Mouse (Mus musculus) cerebellum, postnatal 36 days (tissue): ENCODE data around the gene Rnf144b.
A peak's percentile ranks its signal among the peaks of the same experiment; 100 is the strongest.

Experiments used
- DNase-seq, 2 experiments: peaks; one replicate each; pipeline ENCODE4 v3.0.0; 2021 to 2022; ENCODE audit warnings: mixed read lengths in 2 of 2

The Rnf144b gene

GRCm38 (mm10) chr13:47122537-47123430 lies at the start of gene Rnf144b:
TSS of gene Rnf144b (plus strand) at chr13:47122656.
- peak; percentile 13 to 21 for DNase-seq

DNA sequence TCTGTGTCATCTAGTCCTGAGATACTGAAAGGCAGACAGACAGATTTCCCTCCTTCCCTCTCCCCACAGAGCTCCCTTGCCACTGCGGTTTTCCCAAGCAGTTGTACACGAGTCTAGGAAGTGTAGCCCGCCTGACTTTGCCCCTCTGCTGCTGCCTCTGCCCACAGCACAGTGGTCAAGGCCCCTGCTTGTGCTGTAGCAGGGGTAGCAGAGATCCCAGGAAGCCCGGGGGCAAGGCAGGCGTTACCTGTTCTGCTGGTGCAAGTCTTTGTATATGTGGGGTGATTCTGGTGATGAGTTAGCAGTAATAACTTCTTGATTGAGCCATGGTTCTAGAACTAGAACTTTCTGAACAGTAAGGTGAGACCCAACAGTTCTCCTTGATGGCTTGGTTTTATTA lies 46.3 kb upstream of the Rnf144b start:
- no peak for DNase-seq

DNA sequence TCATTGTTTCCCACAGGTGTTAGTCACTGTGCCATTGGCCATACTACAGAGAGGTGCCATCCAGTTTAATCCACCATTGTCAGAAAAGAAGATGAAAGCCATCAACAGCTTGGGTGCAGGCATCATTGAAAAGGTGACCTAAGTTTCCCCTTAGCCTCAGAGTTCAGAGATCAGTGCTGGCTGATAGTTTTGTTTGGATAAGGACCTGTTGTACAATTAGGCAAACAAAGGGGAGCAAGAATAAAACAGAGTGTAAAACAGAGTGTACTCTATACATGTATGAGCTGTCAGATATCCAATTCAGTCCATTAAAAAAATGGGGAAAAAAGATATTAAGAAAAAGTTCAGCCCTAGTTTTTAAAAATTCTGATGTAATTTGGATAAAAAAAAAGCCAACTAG lies 45.1 kb upstream of the Rnf144b start:
- no peak for DNase-seq

DNA sequence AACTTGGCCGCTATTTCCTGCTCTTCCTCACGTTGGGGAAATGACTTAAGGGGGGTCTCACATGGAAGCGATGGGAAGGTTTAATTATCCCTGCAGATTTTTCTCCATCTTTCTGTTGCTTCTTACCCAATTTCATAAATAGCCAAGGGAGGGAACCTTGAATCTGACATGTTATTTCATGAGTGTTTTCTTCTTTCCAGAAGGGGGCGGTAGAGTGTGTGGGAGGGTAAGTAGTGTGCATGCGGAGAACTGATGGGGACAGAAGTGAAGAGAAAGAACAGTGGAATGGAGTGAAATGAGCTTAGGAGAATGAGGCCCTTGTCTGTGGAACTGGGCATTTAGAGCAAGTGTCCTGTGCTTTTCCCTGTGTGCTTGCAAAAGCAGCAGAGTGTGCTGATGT lies 43.7 kb upstream of the Rnf144b start:
- no peak for DNase-seq

DNA sequence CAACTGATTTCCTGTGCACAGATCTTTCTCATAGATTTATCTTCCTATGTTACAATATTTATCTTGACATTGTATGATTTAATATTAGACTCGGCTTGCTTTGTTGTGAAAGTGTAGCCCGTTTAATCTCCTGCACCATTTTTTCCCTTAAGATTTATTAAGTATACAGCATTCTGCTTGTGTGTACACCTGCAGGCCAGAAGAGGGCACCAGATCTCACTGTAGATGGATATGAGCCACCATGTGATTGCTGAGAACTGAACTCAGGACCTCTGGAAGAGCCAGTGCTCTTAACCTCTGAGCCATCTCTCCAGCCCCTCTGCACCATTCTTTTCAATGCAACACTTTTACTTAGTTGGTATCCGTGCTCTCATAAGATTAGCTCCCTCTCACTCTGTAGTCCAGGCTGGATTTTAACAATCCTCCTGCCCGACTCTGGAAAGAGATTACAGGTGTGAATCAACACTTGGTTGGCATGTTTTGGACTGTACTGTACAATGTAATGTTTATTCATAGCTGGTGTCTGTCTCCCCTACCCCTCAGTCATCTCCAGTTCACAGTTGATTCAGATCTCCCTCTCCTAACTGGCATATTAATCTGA lies 41.5 kb upstream of the Rnf144b start:
- no peak for DNase-seq

DNA sequence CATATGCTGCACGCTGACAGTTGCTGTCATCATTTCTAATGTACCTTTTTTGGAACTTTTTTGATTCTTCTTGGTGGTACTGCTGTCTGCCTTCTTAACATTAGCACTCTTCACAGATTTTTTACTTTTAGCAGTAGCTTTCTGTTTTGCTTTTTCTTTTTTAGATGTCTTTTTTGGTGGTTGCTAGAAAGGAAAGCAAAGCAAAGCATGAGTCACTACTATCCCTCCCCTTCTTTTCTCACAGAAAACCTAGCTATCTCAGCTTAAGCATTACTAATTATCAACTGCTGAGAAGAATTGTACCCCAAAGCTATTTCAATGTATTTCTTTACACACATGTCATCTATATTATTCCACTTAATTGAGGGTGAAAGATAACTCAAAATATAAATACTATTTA lies 34.0 kb upstream of the Rnf144b start:
- DNase-seq = no peak

GRCm38 (mm10) chr13:47089271-47089670 lies 33.2 kb upstream of the Rnf144b start:
- DNase-seq = no peak

GRCm38 (mm10) chr13:47093791-47094190 lies 28.7 kb upstream of the Rnf144b start:
- no peak for DNase-seq

DNA sequence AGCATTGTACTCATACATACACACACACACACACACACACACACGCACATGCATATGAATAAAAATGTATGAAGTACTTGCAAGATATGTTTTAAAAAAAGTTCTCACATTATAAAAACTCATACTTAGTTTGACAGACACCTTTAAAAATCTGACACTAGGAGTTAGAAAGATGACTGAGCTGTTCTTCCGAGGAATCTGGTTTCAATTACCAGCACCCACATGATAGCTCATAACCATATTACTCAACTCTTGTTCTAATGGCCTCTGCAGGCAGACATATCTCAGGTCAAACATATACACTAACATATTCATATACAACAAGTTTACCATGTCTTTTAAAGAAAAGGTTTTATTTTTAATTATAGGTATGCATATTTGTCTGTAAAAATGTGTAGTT lies 25.9 kb upstream of the Rnf144b start:
- DNase-seq = no peak

DNA sequence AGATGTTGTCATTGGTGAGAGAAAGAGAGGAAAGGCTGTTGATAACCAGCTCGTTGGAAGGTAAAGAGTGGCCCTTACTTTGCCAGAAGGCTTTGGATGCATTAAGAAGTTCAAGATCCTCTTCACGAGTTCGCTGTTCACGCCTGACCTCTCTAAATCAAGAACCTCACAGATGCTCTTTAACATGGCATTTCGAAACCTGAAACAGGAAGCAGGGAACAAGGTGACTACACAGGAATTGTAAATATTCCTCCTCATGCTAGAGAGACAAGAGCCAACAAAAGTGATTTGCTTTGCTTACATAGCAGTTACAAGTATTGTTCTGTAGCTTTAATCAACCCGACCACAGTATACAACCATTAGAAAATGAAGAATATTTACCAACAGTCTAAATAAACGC lies 23.2 kb upstream of the Rnf144b start:
- no peak for DNase-seq

DNA sequence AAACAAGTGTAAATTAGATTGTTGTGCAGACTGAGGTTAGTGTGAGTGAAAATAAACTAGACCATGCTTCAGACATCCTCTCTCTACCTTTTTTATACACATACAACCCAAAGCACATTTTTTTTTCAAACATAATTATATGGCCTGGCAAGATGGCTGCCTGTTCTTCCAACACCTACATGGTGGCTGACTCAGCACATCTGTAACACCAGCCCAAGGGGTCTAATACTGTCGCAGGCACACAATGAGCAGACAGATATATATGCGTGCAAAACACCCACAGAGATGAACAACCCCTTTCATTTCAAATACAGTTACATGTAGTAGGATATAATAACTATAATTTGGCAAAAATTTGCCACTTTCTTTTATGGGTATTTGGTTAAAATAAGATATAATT lies 21.9 kb upstream of the Rnf144b start:
- no peak for DNase-seq

- no peak for DNase-seq
Observed at GRCm38 (mm10) chr13:47104146-47104545, 18.3 kb upstream of the Rnf144b start.

- DNase-seq = peak; percentile 21
Observed at GRCm38 (mm10) chr13:47104856-47105541, 17.5 kb upstream of the Rnf144b start.

GRCm38 (mm10) chr13:47105711-47106579 lies 16.5 kb upstream of the Rnf144b start, which contains the start of gene Dek:
TSS of gene Dek (minus strand) at chr13:47106201.
- DNase-seq = peak; percentile 79 to 84

DNA sequence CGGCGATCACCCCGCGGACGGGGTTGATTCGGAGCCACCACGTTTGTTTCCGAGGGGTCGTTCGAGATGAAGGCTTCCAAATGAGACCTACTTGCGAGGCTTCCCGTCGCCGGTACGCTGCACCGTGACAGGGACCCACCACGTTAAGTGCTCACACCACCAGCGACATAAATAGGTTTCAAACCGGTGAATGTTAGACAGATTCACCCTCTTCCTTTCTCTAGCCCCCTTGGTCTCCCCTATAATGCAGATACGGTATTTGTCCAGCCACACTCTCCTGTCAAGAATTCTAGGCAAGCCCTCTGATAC lies 15.9 kb upstream of the Rnf144b start:
- DNase-seq = no peak

- DNase-seq = no peak
Observed at GRCm38 (mm10) chr13:47109239-47109638, 13.2 kb upstream of the Rnf144b start.

DNA sequence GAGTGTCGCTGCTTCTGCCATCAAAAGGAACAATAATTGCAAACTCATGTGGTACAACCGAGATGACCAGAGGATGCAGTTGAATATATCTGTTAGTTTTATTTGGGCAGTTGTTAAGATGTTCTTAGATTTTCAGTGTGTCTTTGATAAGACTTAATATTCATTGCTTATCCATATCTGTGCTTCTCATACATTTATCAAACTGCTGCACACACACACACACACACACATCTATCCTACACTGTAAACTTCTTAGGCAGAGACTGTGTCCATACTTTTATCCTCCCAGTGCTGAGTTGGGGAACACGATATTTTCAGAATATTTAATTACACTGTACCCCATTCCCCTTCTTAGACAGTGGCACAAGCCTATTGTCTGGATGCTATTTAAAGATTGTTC lies 11.3 kb upstream of the Rnf144b start:
- no peak for DNase-seq

- DNase-seq = no peak
Observed at GRCm38 (mm10) chr13:47112056-47112455, 10.4 kb upstream of the Rnf144b start.

- no peak for DNase-seq
Observed at GRCm38 (mm10) chr13:47112924-47113323, 9.5 kb upstream of the Rnf144b start.

- DNase-seq = no peak
Observed at GRCm38 (mm10) chr13:47116000-47116399, 6.5 kb upstream of the Rnf144b start.

- DNase-seq = peak; percentile 35 to 37
Observed at GRCm38 (mm10) chr13:47121333-47121889, 1.0 kb upstream of the Rnf144b start.

- no peak for DNase-seq
Observed at GRCm38 (mm10) chr13:47124449-47124848, 2.0 kb downstream of the Rnf144b start.

DNA sequence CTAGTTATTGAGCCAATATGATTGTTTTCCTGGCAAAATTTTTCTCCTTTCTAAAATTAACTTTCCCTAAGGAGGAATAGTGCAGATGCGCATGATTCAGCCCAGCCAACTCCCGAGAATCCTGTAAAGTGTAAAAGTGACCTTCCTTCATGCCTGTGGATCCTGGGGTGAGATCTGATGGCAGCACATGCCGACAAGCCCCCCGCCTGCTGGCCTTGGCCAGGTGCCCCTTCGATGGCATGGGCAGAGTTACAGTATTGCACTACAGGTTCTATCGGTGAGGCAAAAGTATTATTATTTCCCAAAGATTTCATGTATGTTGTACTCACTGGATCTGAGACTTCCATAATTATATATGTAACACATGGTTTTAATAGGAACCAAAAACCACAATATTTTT lies 2.5 kb downstream of the Rnf144b start:
- no peak for DNase-seq
